Mouse (Mus musculus): ENCODE measurements around the gene Carmil3.
A peak's percentile ranks its signal among the peaks of the same experiment; 100 is the strongest.

- no peak for TF ChIP-seq EP300 (IDR thresholded peaks at IDR 0.05; ENCODE audit: low read depth)
- peak; percentile 97 for TF ChIP-seq CTCF (IDR thresholded peaks at IDR 0.05; ENCODE audit: low read depth)
These were observed 45.8 kb downstream of the Carmil3 start for GRCm38 (mm10) chr14:55536116-55536745.
